Mouse (Mus musculus): ENCODE measurements around the gene Rpusd3. TPM values are rescaled to one million over a fixed set of nuclear protein-coding genes. Genes with fewer than 3 reads are reported as not detected.

Gene Rpusd3
- polyA plus RNA-seq, 1 experiment from 2014 or later = 20.8 TPM

GRCm38 (mm10) chr6:113427397-113427796 is 8.3 kb upstream of the Rpusd3 start:
- WGBS = 68% methylated on average over 3 of the region's 3 CpGs
- H3K36me3 ChIP-seq (ENCODE audit: poor library complexity, severe bottlenecking) = no peaks in the 10 kb centered on the region
- no peak overlapping the region for H3K4me3 ChIP-seq
- 0 out of 2 replicates have a peak, but pooled peaks cover 5% of the 10 kb centered on the region for H3K27me3 ChIP-seq
- ATAC-seq = no peak
- no peak overlapping the region for H3K4me2 ChIP-seq
- no peak overlapping the region for H3K27ac ChIP-seq
- H3K9me3 ChIP-seq (replicated peaks) = peaks cover 5% of the 10 kb centered on the region
- H3K9ac ChIP-seq = no peak overlapping the region
- H3K4me1 ChIP-seq = no peaks in the 10 kb centered on the region

DNA sequence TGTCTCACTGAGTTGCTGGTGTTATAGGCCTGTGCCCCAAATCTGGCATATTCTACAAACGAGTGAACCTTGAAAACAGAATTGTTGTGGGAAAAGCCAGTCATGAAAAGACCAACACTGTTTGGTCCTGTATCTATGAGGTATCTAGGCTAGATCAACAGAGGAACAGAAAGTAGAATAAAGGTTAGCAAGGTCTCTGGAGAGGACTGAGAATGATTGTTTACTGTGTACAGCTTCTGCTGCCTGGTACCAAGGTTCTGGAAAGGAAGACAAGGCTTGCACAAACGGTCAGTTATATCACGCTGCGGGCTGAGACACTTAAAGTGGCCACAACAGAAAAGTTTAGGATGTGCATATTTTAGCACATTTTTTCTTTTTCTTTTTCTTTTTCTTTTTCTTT is 7.6 kb upstream of the Rpusd3 start:
- 91% methylated on average over 4 of the region's 4 CpGs for WGBS
- Histone ChIP-seq H3K9ac (no peak overlapping the region), H3K9me3 (replicated peaks) (peaks cover 5% of the 10 kb centered on the region), H3K4me1 (no peaks in the 10 kb centered on the region), H3K4me3 (no peak overlapping the region), H3K4me2 (no peak overlapping the region), H3K27me3 (0 out of 2 replicates have a peak, but pooled peaks cover 5% of the 10 kb centered on the region), H3K36me3 (ENCODE audit: poor library complexity, severe bottlenecking) (no peaks in the 10 kb centered on the region), H3K27ac (no peak overlapping the region)
- ATAC-seq = no peak

GRCm38 (mm10) chr6:113424187-113424586 is 5.0 kb upstream of the Rpusd3 start:
- Histone ChIP-seq H3K27me3 (0 out of 2 replicates have a peak, but pooled peaks cover 5% of the 10 kb centered on the region), H3K4me2 (no peak overlapping the region), H3K4me1 (no peaks in the 10 kb centered on the region), H3K4me3 (no peak overlapping the region), H3K36me3 (ENCODE audit: poor library complexity, severe bottlenecking) (no peaks in the 10 kb centered on the region), H3K27ac (no peak overlapping the region), H3K9me3 (replicated peaks) (peaks cover 5% of the 10 kb centered on the region), H3K9ac (no peak overlapping the region)
- ATAC-seq = no peak
- 83% methylated on average over 7 of the region's 7 CpGs for WGBS

DNA sequence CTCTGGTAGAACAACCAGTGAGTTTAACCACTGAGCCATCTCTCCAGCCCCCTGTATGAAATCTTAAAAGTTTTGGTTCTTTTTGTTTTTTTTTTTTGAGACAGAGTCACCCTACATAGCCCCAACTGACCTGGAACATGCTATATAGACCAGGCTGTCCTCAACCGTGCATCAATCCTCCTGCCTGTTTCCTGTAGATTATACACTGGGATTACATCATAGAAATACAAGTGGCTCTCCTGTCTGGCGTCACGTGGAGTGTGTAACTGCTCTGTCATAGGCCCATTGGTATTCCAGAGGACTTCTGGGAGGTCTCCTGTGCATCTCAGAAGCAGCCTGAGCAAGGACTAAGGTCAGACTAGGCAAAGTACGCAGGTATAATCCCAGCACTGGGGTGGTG is 3.9 kb upstream of the Rpusd3 start:
- Histone ChIP-seq H3K4me1 (peaks cover 7% of the 10 kb centered on the region), H3K9ac (no peak overlapping the region), H3K9me3 (replicated peaks) (peaks cover 5% of the 10 kb centered on the region), H3K36me3 (ENCODE audit: poor library complexity, severe bottlenecking) (no peaks in the 10 kb centered on the region), H3K4me2 (no peak overlapping the region), H3K27me3 (0 out of 2 replicates have a peak, but pooled peaks cover 5% of the 10 kb centered on the region), H3K27ac (no peak overlapping the region), H3K4me3 (no peak overlapping the region)
- no peak for ATAC-seq
- 79% methylated on average over 4 of the region's 4 CpGs for WGBS

DNA sequence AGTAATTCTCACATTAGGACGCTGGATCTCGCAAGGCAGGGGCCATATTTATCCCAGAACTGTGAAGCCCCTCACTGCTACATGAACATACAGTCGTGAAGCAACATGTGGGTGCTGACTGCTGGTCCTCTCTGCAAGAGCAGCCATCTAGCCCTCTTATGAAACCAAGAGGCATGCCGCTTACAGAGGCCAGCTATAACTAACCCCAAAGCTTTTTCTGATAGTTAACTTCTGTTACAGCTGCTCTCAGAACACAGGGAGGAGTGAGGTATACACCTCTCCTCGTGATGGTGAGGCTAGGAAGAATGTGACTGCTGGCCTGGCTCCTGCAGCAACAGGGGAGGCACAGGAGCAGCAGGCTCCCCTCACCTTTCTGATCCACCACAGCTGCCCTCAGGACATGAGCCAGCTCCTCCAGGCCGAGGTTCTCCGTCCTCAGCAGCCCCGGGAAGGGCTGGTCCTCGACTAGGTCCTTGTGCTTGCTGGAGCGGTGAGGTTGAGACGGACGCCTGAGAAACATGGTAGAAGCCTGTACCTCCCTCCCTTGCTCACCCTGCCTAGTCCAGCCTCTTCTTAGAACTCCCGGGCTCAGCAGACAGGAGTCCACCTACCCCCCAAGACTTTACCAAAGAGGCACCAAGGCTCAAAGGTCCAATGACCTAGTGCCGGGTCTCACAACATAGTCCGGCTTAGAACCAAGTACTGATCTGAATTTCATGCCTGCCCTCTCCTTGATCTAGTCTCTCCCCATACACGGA is 520 bp downstream of the Rpusd3 start:
- no peak overlapping the region for H3K27ac ChIP-seq
- peak overlapping the region; percentile 73 for H3K9ac ChIP-seq
- H3K4me2 ChIP-seq = peak overlapping the region; percentile 74
- peaks cover 13% of the 10 kb centered on the region for H3K4me1 ChIP-seq
- H3K27me3 ChIP-seq = no peaks in the 10 kb centered on the region
- H3K36me3 ChIP-seq (ENCODE audit: poor library complexity, severe bottlenecking) = peaks cover 24% of the 10 kb centered on the region
- WGBS = 14% methylated on average over 16 of the region's 16 CpGs
- H3K4me3 ChIP-seq = peak overlapping the region; percentile 58
- ATAC-seq = peak; percentile 58
- no peaks in the 10 kb centered on the region for H3K9me3 ChIP-seq (replicated peaks)

- 83% methylated on average over 5 of the region's 5 CpGs for WGBS
- Histone ChIP-seq H3K27ac (no peak overlapping the region), H3K9ac (no peak overlapping the region), H3K4me2 (no peak overlapping the region), H3K9me3 (replicated peaks) (no peaks in the 10 kb centered on the region), H3K27me3 (no peaks in the 10 kb centered on the region), H3K4me3 (no peak overlapping the region), H3K4me1 (peaks cover 13% of the 10 kb centered on the region), H3K36me3 (ENCODE audit: poor library complexity, severe bottlenecking) (peaks cover 30% of the 10 kb centered on the region)
- ATAC-seq = no peak
Measured at GRCm38 (mm10) chr6:113416416-113416815, 2.7 kb downstream of the Rpusd3 start.

DNA sequence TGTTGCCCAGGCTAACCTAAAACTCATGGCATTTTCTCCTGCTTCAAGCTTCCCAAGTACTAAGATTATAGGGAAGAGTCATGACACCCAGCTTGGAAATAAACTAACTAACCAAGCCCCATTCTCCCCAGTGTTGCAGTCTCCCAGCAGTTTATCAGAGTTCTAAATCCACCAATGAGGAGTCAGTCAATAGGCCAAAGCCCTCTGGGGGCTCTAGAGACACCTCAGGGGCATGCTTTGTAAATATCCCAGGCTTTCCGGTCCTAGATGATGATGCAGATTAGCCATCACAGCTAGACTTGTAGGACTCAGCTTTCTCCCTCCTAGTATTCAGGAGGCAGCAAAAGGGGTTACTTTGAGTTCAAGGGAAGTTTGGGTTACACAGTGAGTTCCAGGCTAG is 9.1 kb downstream of the Rpusd3 start:
- no peaks in the 10 kb centered on the region for H3K9me3 ChIP-seq (replicated peaks)
- WGBS = 74% methylated on average over 1 of the region's 1 CpGs
- no peaks in the 10 kb centered on the region for H3K4me1 ChIP-seq
- no peak overlapping the region for H3K9ac ChIP-seq
- H3K36me3 ChIP-seq (ENCODE audit: poor library complexity, severe bottlenecking) = peaks cover 31% of the 10 kb centered on the region
- no peak overlapping the region for H3K4me3 ChIP-seq
- no peak overlapping the region for H3K27ac ChIP-seq
- no peaks in the 10 kb centered on the region for H3K27me3 ChIP-seq
- no peak overlapping the region for H3K4me2 ChIP-seq
- ATAC-seq = no peak

DNA sequence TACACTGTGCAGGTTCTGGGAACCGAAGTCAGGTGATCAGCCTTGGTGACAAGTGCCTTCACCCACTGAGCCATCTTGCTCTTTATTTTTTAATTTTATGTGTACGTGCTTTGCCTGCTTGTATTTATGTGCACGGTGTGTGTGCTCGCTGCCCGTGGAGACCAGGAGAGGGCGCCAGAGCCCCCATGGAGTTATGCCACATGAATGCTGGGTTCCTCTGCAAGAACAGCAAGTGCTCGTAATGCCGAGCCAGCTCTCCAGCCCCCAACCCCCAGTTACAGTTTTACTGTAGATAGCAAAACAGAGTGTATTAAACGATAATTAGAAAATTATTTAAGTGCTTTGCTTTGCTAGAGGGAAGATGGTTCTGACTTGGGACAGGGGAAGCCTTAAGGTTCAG is 12.5 kb downstream of the Rpusd3 start:
- 80% methylated on average over 9 of the region's 9 CpGs for WGBS
- Histone ChIP-seq H3K9ac (no peak overlapping the region), H3K4me2 (no peak overlapping the region), H3K36me3 (ENCODE audit: poor library complexity, severe bottlenecking) (peaks cover 20% of the 10 kb centered on the region), H3K27ac (no peak overlapping the region), H3K4me3 (no peak overlapping the region), H3K27me3 (no peaks in the 10 kb centered on the region), H3K9me3 (replicated peaks) (no peaks in the 10 kb centered on the region), H3K4me1 (no peaks in the 10 kb centered on the region)
- no peak for ATAC-seq

GRCm38 (mm10) chr6:113405483-113405882 is 13.7 kb downstream of the Rpusd3 start:
- 89% methylated on average over 6 of the region's 6 CpGs for WGBS
- Histone ChIP-seq H3K9me3 (replicated peaks) (no peaks in the 10 kb centered on the region), H3K4me2 (no peak overlapping the region), H3K27me3 (no peaks in the 10 kb centered on the region), H3K9ac (no peak overlapping the region), H3K27ac (no peak overlapping the region), H3K36me3 (ENCODE audit: poor library complexity, severe bottlenecking) (peaks cover 20% of the 10 kb centered on the region), H3K4me3 (no peak overlapping the region), H3K4me1 (no peaks in the 10 kb centered on the region)
- ATAC-seq = no peak

DNA sequence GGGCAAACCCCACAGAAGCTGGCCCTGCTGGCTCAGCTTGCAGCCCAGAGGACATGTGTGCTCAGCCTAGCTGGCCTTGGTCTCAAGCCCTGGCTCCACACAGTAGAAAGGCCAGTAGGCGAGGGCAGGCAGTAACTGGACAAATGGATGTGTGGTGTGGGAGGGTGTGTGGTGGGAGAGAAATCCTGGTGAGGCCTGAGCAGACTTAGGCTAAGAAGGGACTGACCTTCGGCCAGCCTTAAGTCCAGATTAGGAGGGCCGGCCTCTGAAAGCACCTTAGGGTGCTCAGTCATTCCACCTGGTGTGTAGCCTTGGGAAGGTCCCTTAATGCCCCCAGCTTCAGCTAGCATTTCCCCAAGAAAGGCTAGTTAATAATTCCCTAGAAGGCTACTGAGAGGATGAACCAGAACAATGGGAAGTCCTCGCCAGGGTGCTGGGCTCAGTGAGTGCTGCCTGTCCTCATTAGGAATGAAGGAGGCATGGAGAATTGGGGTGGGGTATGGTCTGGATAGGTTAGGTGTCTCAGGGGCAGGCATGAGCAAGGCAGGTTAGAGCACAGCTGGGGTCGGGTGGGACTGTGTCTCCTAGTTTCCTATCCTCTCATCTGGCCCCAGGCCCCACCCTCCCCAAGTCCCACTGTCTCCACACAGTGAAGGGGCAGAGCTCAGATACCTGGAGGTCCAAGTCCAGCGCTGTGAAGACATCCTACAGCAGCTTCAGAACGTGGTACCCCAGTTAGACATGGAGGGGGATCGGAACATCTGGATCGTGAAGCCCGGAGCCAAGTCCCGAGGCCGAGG is 14.3 kb downstream of the Rpusd3 start:
- Histone ChIP-seq H3K27ac (no peak overlapping the region), H3K36me3 (ENCODE audit: poor library complexity, severe bottlenecking) (peaks cover 20% of the 10 kb centered on the region), H3K9ac (no peak overlapping the region), H3K9me3 (replicated peaks) (no peaks in the 10 kb centered on the region), H3K4me3 (no peak overlapping the region), H3K4me1 (no peaks in the 10 kb centered on the region), H3K4me2 (no peak overlapping the region), H3K27me3 (no peaks in the 10 kb centered on the region)
- ATAC-seq = no peak
- 78% methylated on average over 12 of the region's 12 CpGs for WGBS

- WGBS = 91% methylated on average over 13 of the region's 13 CpGs
- H3K36me3 ChIP-seq (ENCODE audit: poor library complexity, severe bottlenecking) = peaks cover 16% of the 10 kb centered on the region
- H3K9ac ChIP-seq = no peak overlapping the region
- no peak for ATAC-seq
- H3K27me3 ChIP-seq = no peaks in the 10 kb centered on the region
- H3K4me1 ChIP-seq = no peaks in the 10 kb centered on the region
- H3K4me3 ChIP-seq = no peak overlapping the region
- H3K4me2 ChIP-seq = no peak overlapping the region
- H3K9me3 ChIP-seq (replicated peaks) = no peaks in the 10 kb centered on the region
- H3K27ac ChIP-seq = no peak overlapping the region
Measured at GRCm38 (mm10) chr6:113402094-113402493, 17.0 kb downstream of the Rpusd3 start.

DNA sequence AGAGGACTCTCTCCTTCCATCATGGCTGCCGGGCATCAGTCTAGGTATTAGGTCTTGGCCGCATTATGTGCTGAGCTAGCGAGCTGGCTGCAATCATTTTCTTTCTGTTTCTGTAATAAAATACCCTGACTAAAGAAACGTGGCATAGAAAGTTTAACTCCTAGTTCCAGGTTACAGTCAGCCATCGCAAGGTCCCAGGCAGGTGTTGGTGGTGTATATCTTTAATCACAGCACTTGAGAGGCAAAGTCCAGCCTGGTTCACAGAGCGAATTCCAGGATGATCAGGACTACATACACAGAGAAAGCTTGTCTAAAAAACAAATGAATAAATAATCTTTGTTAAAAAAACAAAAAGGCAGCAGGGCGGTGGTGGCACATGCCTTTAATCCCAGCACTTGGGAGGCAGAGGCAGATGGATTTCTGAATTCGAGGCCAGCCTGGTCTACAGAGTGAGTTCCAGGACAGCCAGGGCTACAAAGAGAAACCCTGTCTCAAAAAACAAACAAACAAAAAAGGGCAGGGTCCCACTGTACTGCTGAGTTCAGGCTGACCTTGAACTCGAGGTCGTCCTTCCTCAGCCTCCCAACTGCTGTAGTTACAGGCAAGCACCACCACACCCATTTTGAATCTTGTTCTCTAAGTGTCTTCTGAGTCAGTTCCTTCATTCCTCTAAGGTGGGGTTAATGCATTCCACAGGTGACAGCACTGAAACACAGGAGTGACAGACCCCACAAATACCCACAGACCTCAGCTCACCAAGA is 22.7 kb downstream of the Rpusd3 start:
- Histone ChIP-seq H3K9me3 (replicated peaks) (0 out of 2 replicates have a peak, but pooled peaks cover 4% of the 10 kb centered on the region), H3K27ac (no peak overlapping the region), H3K9ac (no peak overlapping the region), H3K27me3 (no peaks in the 10 kb centered on the region), H3K4me2 (no peak overlapping the region), H3K4me3 (no peak overlapping the region), H3K4me1 (peaks cover 18% of the 10 kb centered on the region), H3K36me3 (ENCODE audit: poor library complexity, severe bottlenecking) (peaks cover 21% of the 10 kb centered on the region)
- no peak for ATAC-seq
- 83% methylated on average over 10 of the region's 10 CpGs for WGBS
